Mouse (Mus musculus) adrenal gland, adult 18-20 months (tissue): ENCODE results near the gene Adamts4. TPM values are rescaled to one million over a fixed set of nuclear protein-coding genes. Genes with fewer than 3 reads are reported as not detected.

ENCODE experiments used
- DNase-seq, 2 experiments: peaks; one replicate each; pipeline ENCODE4 v3.0.0; 2021 to 2022; ENCODE audit warnings: low spot score in 2 of 2
- total RNA-seq, 2 experiments: library from RNA; stranded (reverse); gene quantifications; 1 replicate in 1 of 2; 2 replicates in 1 of 2; pipeline ENCODE4 v1.2.3; 2021

Adamts4 gene
- total RNA-seq, 2 experiments from 2014 or later: 1.5 to 3.8 TPM

DNA sequence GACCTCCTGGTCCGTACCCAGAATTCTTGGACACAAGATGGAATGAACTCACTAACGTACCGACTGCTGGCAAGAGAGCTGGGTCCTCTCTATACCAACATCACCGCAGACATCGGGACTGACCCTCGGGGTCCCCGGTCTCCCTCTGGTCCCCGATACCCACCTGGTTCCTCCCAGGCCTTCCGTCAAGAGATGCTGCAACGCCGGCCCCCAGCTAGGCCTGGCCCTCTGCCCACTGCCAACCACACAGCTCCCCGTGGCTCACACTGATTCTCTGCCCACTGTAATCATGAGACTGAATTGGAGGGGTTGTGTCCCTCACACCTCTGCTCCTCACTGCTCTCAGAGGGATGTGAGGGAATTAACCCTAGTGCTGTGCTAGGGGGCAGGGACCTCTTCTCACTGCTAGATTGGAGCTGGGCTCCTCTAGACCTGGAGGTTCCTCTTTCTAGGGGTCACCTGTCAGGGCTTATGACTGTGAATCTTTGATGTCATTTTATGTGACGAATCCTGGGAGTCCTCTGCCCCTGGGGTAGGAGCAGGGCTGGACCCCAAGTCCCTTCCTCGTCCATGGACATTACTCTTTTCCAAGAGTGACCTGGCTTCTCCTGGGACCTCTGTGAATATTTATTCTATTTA is 26.0 kb downstream of the Adamts4 start:
- no peak for DNase-seq

GRCm38 (mm10) chr1:171277736-171278135 is 27.5 kb downstream of the Adamts4 start:
- DNase-seq: peak in 1 of 2 experiments; percentile 14

DNA sequence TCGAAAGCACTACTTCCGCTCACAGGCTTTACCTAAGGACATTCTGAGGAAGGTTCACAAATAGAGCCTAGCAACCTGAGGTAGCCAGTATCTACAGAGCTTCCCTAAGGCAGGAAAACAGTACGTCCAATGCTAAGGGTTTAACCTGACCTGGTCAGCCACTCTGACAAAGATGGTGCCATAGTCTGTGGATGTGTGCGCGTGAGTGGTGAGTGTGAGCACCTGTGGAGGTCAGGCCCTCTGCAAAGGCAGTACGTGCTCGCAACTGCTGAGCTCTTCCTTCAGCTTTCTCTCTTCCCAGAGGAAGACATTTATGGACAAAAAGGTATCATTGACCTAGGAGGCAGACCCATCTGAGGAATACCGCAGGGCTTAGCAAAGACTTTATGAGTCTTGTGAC is 28.2 kb downstream of the Adamts4 start:
- peak in 1 of 2 experiments; percentile 9 for DNase-seq

DNA sequence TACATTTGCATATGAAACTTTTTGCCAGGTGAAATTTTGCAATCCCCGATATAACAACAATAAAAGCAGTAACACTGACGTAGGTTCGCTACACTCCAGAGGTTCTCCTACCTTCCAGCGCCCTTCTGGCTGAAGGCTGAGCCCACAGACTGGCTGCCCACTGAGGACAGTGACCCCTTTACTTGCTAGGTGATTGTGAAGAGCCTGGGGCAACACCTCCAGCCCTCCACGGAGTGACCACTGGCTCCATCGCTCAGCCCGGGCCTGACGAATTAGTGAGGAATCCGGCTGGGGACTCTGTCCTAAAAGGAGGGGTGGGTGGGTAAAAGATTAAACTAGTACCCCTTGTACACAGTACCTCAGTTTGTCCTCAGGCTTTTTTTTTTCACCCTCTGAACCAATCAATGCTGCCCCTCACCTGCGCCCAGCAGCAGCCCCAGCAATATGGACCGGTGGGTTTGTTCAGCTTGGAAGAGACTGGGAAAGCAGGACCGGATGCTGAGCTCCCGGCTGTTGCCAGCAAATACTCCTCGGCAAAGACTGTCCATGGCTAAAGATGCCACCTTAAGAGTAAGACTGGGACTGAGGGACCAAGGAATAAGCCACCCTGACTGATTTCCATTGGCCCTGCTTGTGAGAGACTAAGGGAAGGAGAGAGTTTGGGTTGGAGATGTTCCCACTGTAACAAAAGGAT is 28.9 kb downstream of the Adamts4 start:
- DNase-seq: peak in 1 of 2 experiments; percentile 18

DNA sequence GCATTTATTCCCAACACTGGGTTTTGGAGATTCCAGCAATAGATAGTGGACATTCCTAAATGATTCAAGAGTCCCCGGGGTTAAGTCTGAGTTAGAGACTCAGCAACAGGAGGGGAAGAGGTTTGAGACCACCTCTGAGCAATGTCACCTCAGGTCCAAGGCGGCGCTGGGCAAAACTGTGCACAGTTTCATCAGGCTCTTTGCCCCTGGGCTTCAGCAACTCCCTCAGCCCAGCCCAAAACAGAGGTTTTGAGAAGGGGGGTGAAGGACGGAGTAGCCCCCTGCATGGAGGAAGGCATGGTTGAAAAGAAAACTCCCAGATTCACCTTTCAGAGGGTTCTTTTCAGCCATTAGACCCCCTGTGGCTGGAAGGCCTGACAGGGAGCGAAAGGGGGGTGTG is 29.5 kb downstream of the Adamts4 start:
- peak in 1 of 2 experiments; percentile 16 for DNase-seq

GRCm38 (mm10) chr1:171280250-171280915 is 30.2 kb downstream of the Adamts4 start:
- peak in 1 of 2 experiments; percentile 16 for DNase-seq

- DNase-seq: peak; percentile 74 to 79
Measured at GRCm38 (mm10) chr1:171280916-171281527, 30.8 kb downstream of the Adamts4 start, which contains the start of gene Ppox. TSS of gene Ppox (minus strand) at chr1:171281186.

GRCm38 (mm10) chr1:171281528-171281923 is 31.3 kb downstream of the Adamts4 start:
- peak; percentile 82 to 85 for DNase-seq

- DNase-seq: no peak
Measured at GRCm38 (mm10) chr1:171282086-171282805, 32.0 kb downstream of the Adamts4 start.

DNA sequence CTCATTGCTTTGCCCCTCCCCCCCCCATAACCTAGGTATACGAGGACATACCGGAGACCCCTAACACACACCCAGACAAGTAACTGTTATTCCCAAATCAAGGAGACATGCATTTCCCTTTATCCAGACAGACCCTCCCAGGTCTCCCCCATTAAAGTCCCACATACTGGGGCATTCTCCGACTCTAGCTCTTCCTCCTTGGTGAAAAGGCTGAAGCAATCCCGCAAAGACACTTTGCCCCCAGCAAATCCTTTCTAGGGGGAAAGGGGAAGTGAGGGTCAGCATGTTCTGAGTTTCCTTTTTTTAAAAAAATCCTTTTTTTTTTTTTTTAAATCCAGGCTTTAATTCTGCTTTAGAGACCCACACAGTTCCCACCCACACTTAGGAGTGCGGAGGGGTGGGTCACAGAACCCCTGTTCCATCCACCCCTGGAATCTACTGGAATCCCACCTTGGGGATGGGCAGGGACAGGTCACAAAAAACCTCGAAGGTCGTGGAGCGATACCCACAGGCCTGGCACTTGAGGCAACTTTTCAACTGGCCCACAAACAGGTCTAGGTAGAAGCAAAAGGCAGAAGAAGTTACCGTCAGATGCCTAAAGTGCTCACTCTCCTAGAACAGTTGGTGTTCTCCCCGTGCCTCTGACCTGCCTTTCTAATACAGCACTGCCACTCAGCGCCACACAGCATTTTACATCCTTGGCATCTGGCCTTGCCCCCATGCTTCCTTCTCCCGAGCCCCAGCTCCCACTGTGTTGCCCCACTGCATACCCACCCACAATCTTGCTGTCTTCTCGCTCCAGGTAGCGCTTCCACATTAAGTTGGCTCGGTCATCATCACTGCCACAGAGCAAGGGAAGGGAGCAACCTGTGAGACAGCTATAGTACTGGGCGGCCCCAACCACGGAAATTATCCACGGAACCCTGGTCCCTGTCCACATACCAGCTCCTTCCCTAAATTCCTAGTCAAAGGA is 33.3 kb downstream of the Adamts4 start:
- DNase-seq: no peak

DNA sequence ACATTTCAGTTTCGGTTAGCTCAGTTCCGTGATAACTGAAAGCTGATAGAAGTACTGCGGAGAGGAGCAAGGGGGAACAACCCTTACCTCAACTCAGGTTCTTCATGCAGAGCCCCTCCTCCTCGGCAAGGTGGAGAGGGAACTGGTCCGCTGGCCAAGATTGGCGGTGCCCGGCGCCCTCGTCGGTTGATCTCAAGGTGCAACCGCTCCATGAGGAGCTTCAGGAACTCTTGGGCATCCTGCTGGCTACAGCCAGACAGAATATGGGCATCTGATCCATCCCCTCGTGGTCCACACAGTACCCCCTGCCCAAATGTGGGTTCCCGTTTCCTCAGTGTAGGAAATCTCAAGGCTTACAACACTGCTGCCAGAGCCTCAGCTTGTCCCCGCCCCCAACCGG is 34.3 kb downstream of the Adamts4 start:
- no peak for DNase-seq

GRCm38 (mm10) chr1:171285096-171285892 is 35.1 kb downstream of the Adamts4 start:
- no peak for DNase-seq

GRCm38 (mm10) chr1:171286517-171286916 is 36.3 kb downstream of the Adamts4 start:
- no peak for DNase-seq

GRCm38 (mm10) chr1:171287136-171288081 is 37.2 kb downstream of the Adamts4 start, which contains the start of gene Usp21:
TSS of gene Usp21 (minus strand) at chr1:171287991.
- DNase-seq: peak; percentile 89 to 93

GRCm38 (mm10) chr1:171288328-171288727 is 38.1 kb downstream of the Adamts4 start:
- DNase-seq: no peak

GRCm38 (mm10) chr1:171293351-171293750 is 43.1 kb downstream of the Adamts4 start:
- DNase-seq: no peak

GRCm38 (mm10) chr1:171293906-171294297 is 43.7 kb downstream of the Adamts4 start:
- DNase-seq: no peak
